Mouse (Mus musculus) forebrain, embryonic 16.5 days (tissue): ENCODE measurements at regions not wholly inside any gene's neighbourhood (a gene's known extent, or its start where the extent isn't known, plus 50 kb on each side); places are given as distances from the start of the nearest gene placed in this dataset.
A peak's percentile ranks its signal among the peaks of the same experiment; 100 is the strongest.

Experiments used
- ATAC-seq: fragments of 200-750 bp; cut with Nextera tagmentation; 2 replicates; pipeline ENCODE4 v1.8.0; 2017; ENCODE audit warnings: mild to moderate bottlenecking, moderate library complexity
- H3K27ac ChIP-seq: fragments of 300-500 bp; sonication (generic); 2 replicates; pipeline ENCODE4 v1.5.1; 2014; ENCODE audit warnings: low read length, control low read depth
- H3K27me3 ChIP-seq: fragments of 300-500 bp; sonication (generic); replicated peaks from 2 replicates; pipeline ENCODE4 v1.6.1; 2014; ENCODE audit warnings: low read length; ENCODE audit not compliant: control insufficient read depth, insufficient read depth
- H3K36me3 ChIP-seq: fragments of 300-500 bp; sonication (generic); 2 replicates; pipeline ENCODE4 v1.6.1; 2014; ENCODE audit not compliant: control insufficient read depth, insufficient read depth
- H3K4me1 ChIP-seq: fragments of 300-500 bp; sonication (generic); replicated peaks from 2 replicates; pipeline ENCODE4 v1.6.1; 2014; ENCODE audit warnings: low read length; ENCODE audit not compliant: control insufficient read depth, insufficient read depth
- H3K4me2 ChIP-seq: fragments of 300-500 bp; sonication (generic); 2 replicates; pipeline ENCODE4 v1.6.1; 2014; ENCODE audit warnings: mild to moderate bottlenecking, low read length, control low read depth
- H3K4me3 ChIP-seq: fragments of 300-500 bp; sonication (generic); replicated peaks from 2 replicates; pipeline ENCODE4 v1.5.1; 2014; ENCODE audit warnings: mild to moderate bottlenecking, low read length, control low read depth
- H3K9ac ChIP-seq: fragments of 300-500 bp; sonication (generic); replicated peaks from 2 replicates; pipeline ENCODE4 v1.6.1; 2014; ENCODE audit warnings: low read depth, low read length, control low read depth
- H3K9me3 ChIP-seq: fragments of 300-500 bp; sonication (generic); 2 replicates; pipeline ENCODE4 v1.6.1; 2016; ENCODE audit warnings: low read length; ENCODE audit not compliant: control insufficient read depth
- WGBS: fragments of 180-500 bp; shearing (Covaris S2); extraction: QIAGEN DNeasy Blood & Tissue Kit; methylation state at CpG from one replicate; pipeline ENCODE4 v1.1.7; 2014; 5-methylcytosine and 5-hydroxymethylcytosine counted together

DNA sequence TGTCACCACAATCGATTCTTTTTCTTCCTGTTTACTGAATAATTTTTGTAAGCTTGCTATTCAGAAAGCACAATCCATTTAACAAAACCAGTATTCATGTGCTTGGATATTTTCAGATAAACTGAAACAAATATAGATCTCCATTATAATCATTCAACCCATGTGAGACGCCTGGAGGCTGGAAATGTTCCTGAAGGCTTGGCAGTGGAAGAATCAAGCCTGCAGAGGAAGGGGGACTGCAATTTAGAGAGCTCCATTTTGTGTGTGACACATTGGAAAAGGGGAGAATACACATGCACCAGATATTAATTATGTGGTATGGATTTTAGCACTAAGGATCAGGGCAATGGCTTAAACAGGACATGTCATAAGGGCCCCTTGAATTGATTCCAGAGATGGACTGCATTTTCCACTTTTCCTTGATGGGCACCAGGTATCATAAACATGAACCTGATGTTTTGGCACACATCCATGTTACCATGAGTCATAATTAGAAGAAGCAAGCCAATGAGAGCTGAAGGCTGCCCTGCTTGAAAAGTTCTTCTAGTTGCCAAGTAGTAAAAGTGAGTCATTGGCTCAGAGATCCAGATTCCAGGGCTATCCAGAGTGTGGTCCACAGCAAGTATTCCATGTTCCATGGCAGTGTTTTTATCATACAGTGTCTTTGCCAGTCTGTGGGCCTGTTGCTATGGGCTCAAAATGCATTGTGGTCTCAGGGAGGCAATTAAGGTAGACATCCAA, 282.8 kb downstream of the Impad1 start:
- no peak for ATAC-seq
- Histone ChIP-seq H3K36me3 (no peaks in the 10 kb centered on the region), H3K9ac (no peak overlapping the region), H3K4me2 (no peak overlapping the region), H3K27ac (no peak overlapping the region), H3K27me3 (no peaks in the 10 kb centered on the region), H3K9me3 (no peaks in the 10 kb centered on the region), H3K4me1 (no peaks in the 10 kb centered on the region), H3K4me3 (no peak overlapping the region)
- whole genome bisulfite sequencing, result 78% methylated on average over 2 of the region's 2 CpGs

DNA sequence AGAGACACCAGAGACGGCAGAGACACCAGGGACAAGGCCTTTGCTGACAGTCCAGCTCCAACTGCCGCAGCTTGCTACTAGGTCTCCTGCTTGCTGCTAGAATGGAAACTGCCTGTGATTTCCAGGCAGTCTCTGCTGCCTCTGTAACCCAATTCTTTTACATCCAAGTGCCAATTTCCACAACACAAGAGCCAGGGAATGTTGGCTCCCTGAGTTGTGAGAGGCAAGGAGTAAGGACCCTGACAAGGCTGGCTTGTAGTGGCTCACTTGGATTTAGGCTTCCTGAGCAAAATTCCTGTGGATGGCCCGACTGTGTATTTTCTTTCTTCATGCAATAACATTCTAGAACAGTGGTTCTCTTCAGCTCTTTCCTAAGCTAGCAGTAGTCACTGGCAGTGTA, 283.9 kb downstream of the Impad1 start:
- H3K27me3 ChIP-seq, result no peaks in the 10 kb centered on the region
- WGBS, result 84% methylated on average over 3 of the region's 3 CpGs
- ATAC-seq, result no peak
- H3K4me1 ChIP-seq, result no peaks in the 10 kb centered on the region
- H3K9me3 ChIP-seq, result no peaks in the 10 kb centered on the region
- H3K27ac ChIP-seq, result no peak overlapping the region
- no peak overlapping the region for H3K4me2 ChIP-seq
- H3K9ac ChIP-seq, result no peak overlapping the region
- H3K36me3 ChIP-seq, result no peaks in the 10 kb centered on the region
- H3K4me3 ChIP-seq, result no peak overlapping the region

DNA sequence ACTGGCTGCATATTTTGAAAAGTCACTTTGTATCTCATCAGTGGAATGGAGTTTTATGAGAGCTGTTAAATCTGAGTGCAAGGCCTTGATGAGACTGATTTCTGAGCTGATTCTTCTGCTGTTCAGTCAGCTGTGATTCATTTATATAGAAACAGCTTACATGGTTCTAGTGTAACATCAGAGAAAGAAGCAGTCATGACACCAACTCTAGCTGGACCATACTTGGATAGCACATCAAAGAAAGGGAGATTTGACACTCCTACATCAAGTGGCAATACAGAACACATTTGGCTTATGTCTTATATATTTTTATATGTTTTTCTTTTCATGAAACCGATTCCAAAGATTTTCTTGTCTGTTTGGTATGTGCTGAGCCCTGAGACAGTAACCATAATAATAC, 296.0 kb downstream of the Impad1 start:
- Histone ChIP-seq H3K27ac (no peak overlapping the region), H3K4me3 (no peak overlapping the region), H3K4me1 (no peaks in the 10 kb centered on the region), H3K27me3 (no peaks in the 10 kb centered on the region), H3K9ac (no peak overlapping the region), H3K9me3 (no peaks in the 10 kb centered on the region), H3K36me3 (no peaks in the 10 kb centered on the region), H3K4me2 (no peak overlapping the region)
- ATAC-seq, result no peak
- WGBS, result 86% methylated on average over 1 of the region's 1 CpGs

DNA sequence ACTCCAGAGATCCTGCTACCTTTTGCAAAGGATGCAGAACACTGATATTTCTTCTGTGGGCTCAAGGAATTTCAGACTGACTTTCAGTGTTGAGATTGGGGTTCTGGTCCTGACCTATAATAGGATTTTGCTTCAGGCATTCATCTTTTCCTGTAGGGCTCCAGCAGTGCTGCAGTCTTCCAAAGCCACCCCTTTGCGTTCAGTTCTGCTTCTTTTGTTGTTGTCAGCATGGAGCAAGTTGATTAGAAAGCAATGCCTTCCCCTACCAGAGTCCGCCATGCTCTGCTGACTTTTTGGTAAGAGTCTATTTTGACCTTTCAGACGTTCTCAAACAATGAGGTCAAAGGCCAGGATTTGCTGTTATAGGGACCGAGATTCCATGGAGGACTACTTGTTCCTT, 297.0 kb downstream of the Impad1 start:
- 10% methylated on average over 4 of the region's 4 CpGs for WGBS
- no peak for ATAC-seq
- no peaks in the 10 kb centered on the region for H3K27me3 ChIP-seq

DNA sequence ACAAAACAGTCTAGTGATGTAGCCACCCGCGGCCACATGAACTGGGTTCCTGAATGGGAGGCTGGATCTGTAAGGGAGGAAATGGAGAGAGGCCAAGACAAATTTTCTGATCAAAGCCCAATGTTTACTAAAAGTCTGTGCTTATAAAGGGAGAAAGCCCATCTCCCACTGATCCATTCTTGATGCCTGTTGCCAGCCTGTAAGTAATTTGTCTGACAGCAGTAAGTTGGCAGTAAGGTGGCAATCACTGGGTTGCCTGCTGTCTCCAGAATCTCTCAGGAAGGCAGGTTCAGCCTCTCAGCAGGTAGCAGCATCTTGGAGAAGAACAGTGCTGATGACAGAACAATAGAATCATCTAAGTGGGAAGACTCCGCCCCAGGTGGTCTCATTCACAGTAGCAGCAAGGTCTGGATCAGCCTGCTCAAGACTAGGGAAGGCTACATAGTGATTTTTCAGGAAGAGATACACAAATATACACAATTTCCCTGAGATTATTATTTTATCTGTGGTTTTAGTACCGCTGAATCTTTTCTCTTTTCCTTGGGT, 327.9 kb downstream of the Impad1 start:
- H3K9me3 ChIP-seq, result no peaks in the 10 kb centered on the region
- no peak overlapping the region for H3K4me2 ChIP-seq
- no peak overlapping the region for H3K9ac ChIP-seq
- H3K27me3 ChIP-seq, result no peaks in the 10 kb centered on the region
- H3K27ac ChIP-seq, result no peak overlapping the region
- H3K36me3 ChIP-seq, result no peaks in the 10 kb centered on the region
- no peak overlapping the region for H3K4me3 ChIP-seq
- WGBS, result 31% methylated on average over 4 of the region's 4 CpGs
- no peaks in the 10 kb centered on the region for H3K4me1 ChIP-seq
- ATAC-seq, result peak; percentile 63

More for the DNA sequence above, 297.0 kb downstream of the Impad1 start:
- no peaks in the 10 kb centered on the region for H3K4me1 ChIP-seq
- H3K4me3 ChIP-seq, result no peak overlapping the region
- H3K27ac ChIP-seq, result no peak overlapping the region
- no peak overlapping the region for H3K4me2 ChIP-seq
- no peaks in the 10 kb centered on the region for H3K36me3 ChIP-seq
- no peak overlapping the region for H3K9ac ChIP-seq
- no peaks in the 10 kb centered on the region for H3K9me3 ChIP-seq

DNA sequence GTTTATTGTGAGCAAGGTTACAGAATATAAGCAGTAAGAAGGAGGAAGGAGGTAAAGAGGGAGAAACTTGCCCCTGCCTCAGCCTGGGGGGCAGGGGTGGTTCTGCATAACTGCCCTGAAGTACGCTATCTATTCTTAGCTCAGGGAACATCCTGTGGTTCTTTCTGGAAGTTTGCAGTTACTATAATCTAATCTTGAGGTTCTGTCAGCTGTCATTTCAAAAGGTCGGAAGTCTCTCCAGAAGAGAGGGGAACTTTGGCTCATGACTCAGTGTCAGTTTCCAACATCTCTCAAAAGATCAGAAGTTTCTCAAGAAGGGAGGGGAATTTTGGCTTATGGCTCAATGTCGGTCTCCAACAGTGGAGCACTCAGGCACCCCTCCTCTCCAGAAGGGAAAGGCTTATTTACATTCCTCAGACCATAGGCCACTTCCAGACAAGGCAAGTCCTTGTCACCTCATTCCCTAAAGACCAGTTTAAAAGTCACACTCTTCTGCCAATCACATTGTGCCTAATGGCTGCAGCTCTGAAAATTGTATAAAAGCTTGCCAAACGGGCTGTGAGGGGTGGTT, 328.9 kb downstream of the Impad1 start:
- H3K4me1 ChIP-seq, result no peaks in the 10 kb centered on the region
- no peak overlapping the region for H3K4me3 ChIP-seq
- WGBS, result 57% methylated on average over 4 of the region's 4 CpGs
- no peaks in the 10 kb centered on the region for H3K9me3 ChIP-seq
- H3K36me3 ChIP-seq, result no peaks in the 10 kb centered on the region
- no peak overlapping the region for H3K4me2 ChIP-seq
- H3K27ac ChIP-seq, result no peak overlapping the region
- no peak for ATAC-seq
- no peak overlapping the region for H3K9ac ChIP-seq
- H3K27me3 ChIP-seq, result no peaks in the 10 kb centered on the region

DNA sequence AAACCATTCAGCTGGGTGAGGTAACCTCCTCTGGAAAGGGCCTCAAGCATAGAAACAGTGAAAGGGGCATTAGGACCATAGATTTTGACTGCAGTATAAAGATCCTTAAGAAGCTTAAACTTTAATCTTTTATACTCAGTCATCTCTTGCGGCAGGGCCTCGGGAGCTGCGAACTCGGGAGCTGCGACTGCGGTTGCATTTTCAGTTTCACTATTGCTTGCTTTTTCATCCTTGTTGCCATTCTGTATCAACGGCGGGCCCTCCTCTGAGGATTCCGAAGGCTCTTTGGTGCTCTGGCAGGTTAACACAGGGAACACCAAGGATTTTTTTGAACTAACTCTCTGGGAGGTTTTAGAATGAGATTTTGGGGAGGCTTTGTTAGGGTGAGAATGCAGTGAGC, 333.9 kb downstream of the Impad1 start:
- Histone ChIP-seq H3K4me1 (no peaks in the 10 kb centered on the region), H3K4me2 (no peak overlapping the region), H3K9ac (no peak overlapping the region), H3K36me3 (no peaks in the 10 kb centered on the region), H3K4me3 (no peak overlapping the region), H3K27ac (no peak overlapping the region), H3K9me3 (no peaks in the 10 kb centered on the region), H3K27me3 (no peaks in the 10 kb centered on the region)
- ATAC-seq, result no peak
- 75% methylated on average over 9 of the region's 9 CpGs for WGBS

DNA sequence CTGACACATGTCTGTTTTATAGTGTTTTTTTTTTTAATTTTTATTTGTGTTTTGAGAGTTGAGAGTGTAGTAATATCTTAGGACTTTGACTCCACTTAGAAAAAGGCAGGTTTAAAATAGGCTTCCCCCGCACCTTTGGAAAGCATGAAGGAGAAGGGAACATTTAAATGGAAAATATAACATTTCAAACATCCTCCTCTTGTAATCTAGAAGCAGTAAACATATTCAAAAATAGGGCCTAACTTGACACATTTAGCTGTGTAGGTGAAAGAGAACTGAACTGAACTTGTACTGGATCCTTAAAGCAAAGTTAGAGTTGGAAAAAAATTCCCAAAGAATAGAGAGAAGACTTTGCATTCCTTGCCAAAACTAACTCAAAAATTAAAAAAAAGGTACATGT, 343.1 kb downstream of the Impad1 start:
- H3K4me3 ChIP-seq, result no peak overlapping the region
- H3K9me3 ChIP-seq, result no peaks in the 10 kb centered on the region
- no peak for ATAC-seq
- H3K4me1 ChIP-seq, result no peaks in the 10 kb centered on the region
- H3K27me3 ChIP-seq, result no peaks in the 10 kb centered on the region
- WGBS, result 89% methylated on average over 1 of the region's 1 CpGs
- H3K36me3 ChIP-seq, result no peaks in the 10 kb centered on the region
- H3K9ac ChIP-seq, result no peak overlapping the region
- no peak overlapping the region for H3K4me2 ChIP-seq
- H3K27ac ChIP-seq, result no peak overlapping the region

DNA sequence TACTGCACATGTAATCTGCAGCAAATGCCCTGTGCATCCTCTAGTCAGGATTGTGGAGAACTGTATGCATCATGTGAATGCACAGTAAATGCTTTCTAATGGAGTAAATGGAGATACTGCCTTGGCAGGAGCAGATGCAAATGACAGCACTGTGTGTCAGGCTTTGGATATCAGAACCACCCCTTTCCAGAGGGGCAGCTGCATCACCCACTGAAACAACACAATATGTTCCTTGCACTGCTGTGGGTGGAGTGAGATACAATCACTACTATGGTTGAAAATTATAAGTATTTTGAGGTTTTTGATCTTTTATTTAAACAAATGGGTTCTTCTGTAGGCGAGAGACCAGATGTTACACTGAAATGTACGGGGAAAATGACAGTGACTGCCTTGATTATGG, 350.5 kb downstream of the Impad1 start:
- Histone ChIP-seq H3K27ac (no peak overlapping the region), H3K4me3 (no peak overlapping the region), H3K4me1 (no peaks in the 10 kb centered on the region), H3K27me3 (no peaks in the 10 kb centered on the region), H3K4me2 (no peak overlapping the region), H3K9me3 (no peaks in the 10 kb centered on the region), H3K9ac (no peak overlapping the region), H3K36me3 (no peaks in the 10 kb centered on the region)
- ATAC-seq, result no peak
- WGBS, result 85% methylated on average over 2 of the region's 2 CpGs
